Mouse (Mus musculus): Measurements from ENCODE around the gene Bag3.

DNA sequence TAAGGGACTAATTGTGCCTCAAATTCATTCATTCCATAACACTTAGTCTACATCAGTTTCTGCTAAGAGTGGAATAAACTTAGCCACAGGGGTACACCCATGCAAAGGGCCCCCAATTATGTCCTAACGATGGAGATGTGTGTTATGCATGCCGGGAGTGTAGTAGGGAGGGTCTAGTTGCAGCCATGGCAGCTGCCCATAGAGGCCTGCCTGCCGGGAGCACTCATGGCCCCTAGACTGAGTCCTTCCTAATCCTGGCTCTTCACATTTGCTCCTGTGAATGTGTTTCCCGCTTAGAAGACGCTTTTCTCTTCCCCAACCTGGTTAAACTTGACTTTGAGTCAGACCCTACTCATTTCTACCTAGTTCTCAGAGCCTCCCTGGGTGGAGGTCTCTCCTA, 11.5 kb upstream of the Bag3 start:
- TF ChIP-seq CTCF (IDR thresholded peaks at IDR 0.05; ENCODE audit: borderline replicate concordance, extremely low read depth, insufficient read depth, insufficient read length) (no peak), POLR2A (IDR thresholded peaks at IDR 0.05; ENCODE audit: borderline replicate concordance, extremely low read depth, insufficient read depth, insufficient read length, poor library complexity, severe bottlenecking) (no peak)

Measured in brain, embryonic 14.5 days (tissue).